Comparison of ENCODE assay signal across 7 mouse cellular contexts in the genomic region with DNA sequence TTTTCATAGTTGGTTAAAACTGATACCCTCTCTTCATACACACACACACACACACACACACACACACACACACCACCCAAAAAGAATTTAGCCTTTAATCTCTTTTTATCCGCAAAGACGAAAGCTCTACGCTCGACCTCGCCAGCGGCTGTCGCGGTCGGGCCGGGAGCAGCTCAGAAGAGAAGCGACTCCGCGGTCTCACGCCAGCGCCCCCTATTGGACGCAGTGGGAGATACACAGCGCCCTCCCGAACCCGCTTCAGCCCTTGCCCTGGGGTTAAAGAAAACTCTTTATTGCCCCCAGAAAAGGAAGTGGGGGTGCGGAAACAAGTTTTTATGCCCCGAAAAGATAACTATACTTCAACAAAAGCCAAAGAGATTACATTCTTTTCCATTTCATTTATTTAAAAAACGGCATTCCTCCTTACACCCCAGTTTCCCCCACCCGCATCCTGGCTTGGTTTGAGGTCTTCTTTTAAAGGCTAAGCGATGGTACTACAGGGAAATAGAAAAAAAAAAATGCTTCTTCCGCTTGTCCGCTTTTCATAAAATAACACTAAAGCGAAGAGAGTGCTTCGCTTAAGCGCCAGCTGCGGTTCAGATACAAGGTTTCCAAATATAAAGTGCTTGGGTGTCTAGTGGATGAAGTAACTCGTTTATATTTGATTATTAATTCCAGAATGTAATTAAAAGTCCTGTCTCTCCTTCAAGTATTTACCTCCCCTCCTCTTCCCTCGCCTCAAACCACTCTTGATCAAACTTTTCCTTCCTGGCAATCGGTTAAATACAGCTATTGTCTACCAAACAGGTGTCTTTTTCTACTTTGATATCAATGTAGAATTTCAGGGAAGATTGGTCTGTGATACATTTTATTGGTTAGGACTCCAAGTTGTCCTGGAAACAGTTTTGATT. TPM values are rescaled to one million over a fixed set of nuclear protein-coding genes. Genes with fewer than 3 reads are reported as not detected.
DNase-seq lines count a peak whose midpoint lies in the region; ATAC-seq and TF ChIP-seq lines count a peak whose summit lies in the region.

No protein-coding gene starts in this region.

- no peak for TF ChIP-seq POLR2A in bone marrow macrophage, adult 2 months (IDR thresholded peaks at IDR 0.05; ENCODE audit: borderline replicate concordance, low read depth, low read length)

- 0 out of 2 replicates have a peak, but pooled peaks have one; percentile 37 for TF ChIP-seq CTCF in bone marrow macrophage, adult 2 months (IDR thresholded peaks at IDR 0.05; ENCODE audit: low read depth, low read length)
- peak; percentile 81 for TF ChIP-seq CTCF in stomach, postnatal 0 days (IDR thresholded peaks at IDR 0.05; ENCODE audit: low read depth)

- TF ChIP-seq EP300 in stomach, postnatal 0 days (optimal IDR thresholded peaks at IDR 0.05) = no peak

- H3K36me3 ChIP-seq in liver, embryonic 12.5 days = no peaks in the 10 kb centered on the region
- no peaks in the 10 kb centered on the region for H3K36me3 ChIP-seq in embryonic facial prominence, embryonic 14.5 days (ENCODE audit: control insufficient read depth, insufficient read depth, low read length)
- H3K36me3 ChIP-seq in limb, embryonic 12.5 days = no peaks in the 10 kb centered on the region
- H3K36me3 ChIP-seq in stomach, postnatal 0 days (ENCODE audit: control insufficient read depth, insufficient read depth, low read length) = no peaks in the 10 kb centered on the region

- H3K27ac ChIP-seq in liver, embryonic 12.5 days = no peak overlapping the region
- no peak overlapping the region for H3K27ac ChIP-seq in bone marrow macrophage, adult 2 months (ENCODE audit: insufficient read depth, low read depth, low read length)
- no peak overlapping the region for H3K27ac ChIP-seq in embryonic facial prominence, embryonic 14.5 days (replicated peaks; ENCODE audit: low read depth, low read length)
- no peak overlapping the region for H3K27ac ChIP-seq in limb, embryonic 12.5 days
- H3K27ac ChIP-seq in stomach, postnatal 0 days (replicated peaks) = no peak overlapping the region

- DNase-seq in liver = peak; percentile 60
- peak; percentile 70 for DNase-seq in embryonic facial prominence, embryonic 14.5 days (ENCODE audit: low spot score)
- DNase-seq in stomach, postnatal 0 days (ENCODE audit: low spot score) = peak; percentile 75

- H3K4me2 ChIP-seq in liver, embryonic 12.5 days = no peak overlapping the region
- H3K4me2 ChIP-seq in embryonic facial prominence, embryonic 14.5 days (ENCODE audit: low read depth, low read length) = no peak overlapping the region
- H3K4me2 ChIP-seq in limb, embryonic 12.5 days = no peak overlapping the region; the same call in 1 of the 2 replicates
- H3K4me2 ChIP-seq in stomach, postnatal 0 days (replicated peaks; ENCODE audit: low read depth) = peak overlapping the region; percentile 27; the same call in 1 of the 2 replicates

- peaks cover 95% of the 10 kb centered on the region for H3K27me3 ChIP-seq in liver, embryonic 12.5 days (replicated peaks)
- peaks cover 81% of the 10 kb centered on the region for H3K27me3 ChIP-seq in embryonic facial prominence, embryonic 14.5 days (replicated peaks; ENCODE audit: control insufficient read depth, insufficient read depth, low read length)
- H3K27me3 ChIP-seq in limb, embryonic 12.5 days = peaks cover 95% of the 10 kb centered on the region
- H3K27me3 ChIP-seq in stomach, postnatal 0 days (ENCODE audit: control insufficient read depth, insufficient read depth, low read length) = peaks cover 16% of the 10 kb centered on the region; the same call in 1 of the 2 replicates

- 0 out of 2 replicates have a peak, but pooled peaks cover 4% of the 10 kb centered on the region for H3K4me1 ChIP-seq in liver, embryonic 12.5 days
- no peaks in the 10 kb centered on the region for H3K4me1 ChIP-seq in bone marrow macrophage, adult 2 months (ENCODE audit: control insufficient read depth, insufficient read depth, low read length)
- H3K4me1 ChIP-seq in embryonic facial prominence, embryonic 14.5 days (ENCODE audit: control insufficient read depth, insufficient read depth, low read length) = peaks cover 7% of the 10 kb centered on the region
- peaks cover 9% of the 10 kb centered on the region for H3K4me1 ChIP-seq in limb, embryonic 12.5 days (replicated peaks)
- no peaks in the 10 kb centered on the region for H3K4me1 ChIP-seq in stomach, postnatal 0 days (replicated peaks; ENCODE audit: control insufficient read depth, insufficient read depth)

- H3K4me3 ChIP-seq in liver, embryonic 12.5 days = no peak overlapping the region
- no peak overlapping the region for H3K4me3 ChIP-seq in bone marrow macrophage, adult 2 months (ENCODE audit: insufficient read depth, low read length)
- H3K4me3 ChIP-seq in embryonic facial prominence, embryonic 14.5 days (ENCODE audit: low read depth, low read length) = peak overlapping the region; percentile 10; the same call in 1 of the 2 replicates
- no peak overlapping the region for H3K4me3 ChIP-seq in limb, embryonic 12.5 days (replicated peaks)
- no peak overlapping the region for H3K4me3 ChIP-seq in stomach, postnatal 0 days (ENCODE audit: low read depth, low read length)

- no peak for ATAC-seq in liver, embryonic 12.5 days
- peak; percentile 38; the same call in 1 of the 2 replicates for ATAC-seq in embryonic facial prominence, embryonic 14.5 days (ENCODE audit: low read depth)
- 0 out of 2 replicates have a peak, but pooled peaks have one; percentile 47 for ATAC-seq in limb, embryonic 12.5 days (ENCODE audit: insufficient number of reproducible peaks, insufficient read depth, low FRiP score, low TSS enrichment, low read depth)
- no peak; the same call in 1 of the 2 replicates for ATAC-seq in stomach, postnatal 0 days (ENCODE audit: low FRiP score, low TSS enrichment)
- no peak for ATAC-seq in cerebellum, adult (ENCODE audit: insufficient number of reproducible peaks, low FRiP score, low TSS enrichment)

- WGBS in liver, embryonic 12.5 days (ENCODE audit: insufficient replicate concordance) = 6% methylated on average over 33 of the region's 33 CpGs
- 4% methylated on average over 33 of the region's 33 CpGs for WGBS in embryonic facial prominence, embryonic 14.5 days
- 4% methylated on average over 33 of the region's 33 CpGs for WGBS in limb, embryonic 12.5 days
- WGBS in stomach, postnatal 0 days = 10% methylated on average over 33 of the region's 33 CpGs

- H3K9me3 ChIP-seq in liver, embryonic 12.5 days (replicated peaks) = no peaks in the 10 kb centered on the region
- no peaks in the 10 kb centered on the region for H3K9me3 ChIP-seq in embryonic facial prominence, embryonic 14.5 days (ENCODE audit: control insufficient read depth, low read length)
- no peaks in the 10 kb centered on the region for H3K9me3 ChIP-seq in limb, embryonic 12.5 days
- no peaks in the 10 kb centered on the region for H3K9me3 ChIP-seq in stomach, postnatal 0 days (ENCODE audit: control insufficient read depth, low read length)

- no peak overlapping the region for H3K9ac ChIP-seq in liver, embryonic 12.5 days
- H3K9ac ChIP-seq in embryonic facial prominence, embryonic 14.5 days (ENCODE audit: low read depth, low read length) = no peak overlapping the region
- H3K9ac ChIP-seq in limb, embryonic 12.5 days (replicated peaks) = no peak overlapping the region
- H3K9ac ChIP-seq in stomach, postnatal 0 days (ENCODE audit: low read length) = no peak overlapping the region

RNA-seq across cellular contexts. Expression of gene Sox2, which starts 9.3 kb away (rescaled TPM):
- polyA plus RNA-seq in liver, embryonic 12.5 days (2016; fragmentation: Nextera tagmentation; extraction: Ambion mirVana) = not detected in 2 replicates
- not detected in 2 replicates for polyA plus RNA-seq in bone marrow macrophage, adult 2 months (2012; ENCODE audit: insufficient read depth, insufficient read length, missing spikeins)
- polyA plus RNA-seq in embryonic facial prominence, embryonic 14.5 days (2014; fragmentation: Nextera tagmentation; extraction: Ambion mirVana) = 4.3 and 5.1 TPM in 2 replicates
- polyA plus RNA-seq in limb, embryonic 12.5 days (2016; fragmentation: Nextera tagmentation; extraction: Ambion mirVana) = 0.52 and 0.90 TPM in 2 replicates
- polyA plus RNA-seq in stomach, postnatal 0 days (2015; fragmentation: Nextera tagmentation; extraction: Ambion mirVana) = 11.6 and 14.7 TPM in 2 replicates

Comparison
In these comparisons a context has a peak if more than half of its experiments do, and no peak if none do; other contexts are left out.
1. ATAC-seq: peak in embryonic facial prominence, embryonic 14.5 days (single experiment) and limb, embryonic 12.5 days (single experiment); none in liver, embryonic 12.5 days (single experiment), stomach, postnatal 0 days (single experiment) and cerebellum, adult (single experiment).
2. Peak in every context shown above with its lines, with median percentiles within 50 percentile points of each other: DNase-seq.